Mouse (Mus musculus) frontal cortex, adult 2 months (tissue): ENCODE data around the gene Bcas3. TPM values are rescaled to one million over a fixed set of nuclear protein-coding genes. Genes with fewer than 3 reads are reported as not detected.

Experiments
- DNase-seq, 2 experiments: peaks; one replicate each; pipeline ENCODE4 v3.0.0; 2022; ENCODE audit warnings: low spot score in 1 of 2; ENCODE audit errors: extremely low spot score in 1 of 2
- polyA plus RNA-seq: library from polyadenylated mRNA; depleted of rRNA; stranded (reverse); fragments of >200 nt; gene quantifications from 2 replicates; pipeline ENCODE4 v1.2.3, GENCODE M21; 2012

Gene Bcas3
- polyA plus RNA-seq, 1 experiment: 47.9 TPM

DNA sequence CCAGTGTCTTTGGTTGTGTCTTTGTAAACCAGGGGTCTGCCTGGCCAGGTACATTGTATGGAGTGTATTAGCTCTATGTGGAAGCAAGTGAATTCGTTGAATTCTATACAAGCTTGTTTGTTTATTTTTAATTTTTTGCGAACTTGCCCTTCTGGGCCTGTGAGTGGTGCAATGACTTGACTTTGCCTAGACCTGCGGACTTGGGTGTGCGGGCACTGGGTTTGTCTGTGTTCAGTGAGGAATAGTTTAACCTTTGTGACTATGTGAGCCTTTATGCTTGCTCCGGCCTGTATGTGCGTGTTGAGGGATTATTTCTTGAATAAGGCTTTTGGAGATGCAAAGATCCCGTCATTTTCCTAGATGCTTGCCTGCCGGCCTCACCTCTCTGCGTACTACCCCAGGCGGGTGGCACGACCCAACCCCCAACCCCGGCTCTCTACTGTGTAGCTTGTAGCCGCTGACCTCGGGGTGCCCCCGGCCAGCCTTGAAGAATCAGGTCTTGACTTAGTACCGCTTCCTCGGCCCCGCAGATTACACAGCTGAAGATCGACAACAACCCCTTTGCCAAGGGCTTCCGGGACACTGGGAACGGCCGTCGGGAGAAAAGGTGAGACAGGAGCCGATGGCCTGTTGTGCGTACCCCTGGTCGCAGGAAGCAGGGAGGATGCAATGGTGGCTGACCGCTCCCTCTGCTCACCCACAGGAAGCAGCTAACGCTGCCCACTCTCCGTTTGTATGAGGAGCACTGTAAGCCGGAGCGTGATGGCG lies 483.7 kb downstream of the Bcas3 start:
- no peak for DNase-seq

DNA sequence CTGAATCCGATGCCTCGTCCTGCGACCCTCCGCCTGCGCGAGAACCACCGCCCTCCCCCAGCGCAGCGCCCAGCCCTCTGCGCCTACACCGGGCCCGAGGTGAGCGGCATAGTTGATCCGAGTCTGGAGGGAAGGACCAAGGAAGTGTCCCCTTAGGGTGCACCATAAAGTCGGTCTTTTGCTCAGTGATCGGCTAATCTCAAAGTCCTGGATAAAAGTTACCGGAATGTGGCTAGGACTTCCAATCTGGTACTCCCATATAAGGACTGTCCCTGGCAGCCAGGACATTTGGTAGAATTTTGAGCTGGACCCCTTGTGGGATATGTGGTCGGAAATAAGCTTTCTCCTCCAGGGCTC lies 484.3 kb downstream of the Bcas3 start:
- no peak for DNase-seq

DNA sequence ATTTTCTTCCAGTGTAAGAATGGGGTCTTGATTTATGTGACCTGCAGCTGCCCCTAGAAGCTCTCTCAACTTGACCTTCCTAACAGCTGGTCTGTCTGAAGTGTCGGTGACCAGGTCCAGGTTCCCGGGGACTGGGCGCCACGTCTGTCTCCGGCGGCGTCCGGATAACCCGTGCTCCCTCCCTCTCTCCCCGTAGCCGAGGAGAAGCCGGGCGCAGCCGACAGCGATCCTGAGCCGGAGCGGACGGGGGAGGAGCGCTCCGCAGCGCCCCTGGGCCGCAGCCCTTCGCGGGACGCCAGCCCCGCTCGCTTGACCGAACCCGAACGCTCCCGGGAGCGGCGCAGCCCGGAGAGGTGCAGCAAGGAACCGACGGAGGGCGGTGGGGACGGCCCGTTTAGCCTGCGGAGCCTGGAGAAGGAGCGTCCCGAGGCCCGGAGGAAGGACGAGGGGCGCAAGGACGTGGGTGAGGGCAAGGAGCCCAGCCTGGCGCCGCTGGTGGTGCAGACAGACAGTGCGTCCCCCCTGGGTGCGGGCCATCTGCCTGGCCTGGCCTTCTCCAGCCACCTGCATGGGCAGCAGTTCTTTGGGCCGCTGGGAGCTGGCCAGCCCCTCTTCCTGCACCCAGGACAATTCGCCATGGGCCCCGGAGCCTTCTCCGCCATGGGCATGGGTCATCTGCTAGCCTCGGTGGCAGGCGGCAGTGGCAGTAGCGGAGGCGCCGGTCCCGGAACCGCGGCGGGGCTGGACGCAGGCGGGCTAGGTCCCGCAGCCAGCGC lies 484.9 kb downstream of the Bcas3 start:
- no peak for DNase-seq

DNA sequence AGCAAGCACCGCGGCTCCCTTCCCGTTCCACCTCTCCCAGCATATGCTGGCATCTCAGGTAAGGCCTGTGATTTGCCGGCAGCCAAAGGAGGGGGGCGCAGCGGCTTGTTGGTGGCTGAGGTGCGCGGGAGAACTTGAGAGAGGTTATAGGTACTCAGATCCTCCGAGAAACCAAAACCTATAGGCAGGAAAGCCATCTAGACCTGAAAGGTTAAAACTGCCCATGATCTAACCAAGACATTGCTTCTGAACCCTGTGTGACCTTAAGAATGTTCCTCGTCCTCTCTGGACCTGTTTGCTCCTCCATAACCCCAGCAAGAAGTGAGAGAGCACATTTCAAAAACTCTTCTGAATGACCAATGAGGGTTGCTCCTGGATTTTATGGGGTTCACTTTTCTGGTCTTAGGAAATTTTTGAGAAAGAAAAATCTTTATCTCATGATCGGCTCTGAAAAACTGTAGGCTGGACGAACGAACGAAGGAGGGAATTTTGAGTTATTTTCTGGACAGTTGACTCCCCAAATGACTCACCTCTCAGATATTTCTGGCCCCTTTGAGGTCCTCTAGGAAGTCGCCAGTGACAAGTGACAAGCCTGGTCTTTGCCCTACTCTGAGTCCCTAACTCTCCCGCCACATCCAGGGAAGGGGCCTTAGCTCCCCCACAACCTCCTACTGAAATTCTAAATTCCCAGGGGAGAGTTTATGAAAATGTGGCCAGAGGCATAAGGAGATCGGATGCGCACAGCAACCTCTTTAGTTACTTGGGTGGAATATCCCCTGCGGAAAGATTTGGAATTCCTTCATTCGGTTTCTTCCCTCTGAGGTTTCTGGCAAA lies 485.7 kb downstream of the Bcas3 start:
- no peak for DNase-seq

DNA sequence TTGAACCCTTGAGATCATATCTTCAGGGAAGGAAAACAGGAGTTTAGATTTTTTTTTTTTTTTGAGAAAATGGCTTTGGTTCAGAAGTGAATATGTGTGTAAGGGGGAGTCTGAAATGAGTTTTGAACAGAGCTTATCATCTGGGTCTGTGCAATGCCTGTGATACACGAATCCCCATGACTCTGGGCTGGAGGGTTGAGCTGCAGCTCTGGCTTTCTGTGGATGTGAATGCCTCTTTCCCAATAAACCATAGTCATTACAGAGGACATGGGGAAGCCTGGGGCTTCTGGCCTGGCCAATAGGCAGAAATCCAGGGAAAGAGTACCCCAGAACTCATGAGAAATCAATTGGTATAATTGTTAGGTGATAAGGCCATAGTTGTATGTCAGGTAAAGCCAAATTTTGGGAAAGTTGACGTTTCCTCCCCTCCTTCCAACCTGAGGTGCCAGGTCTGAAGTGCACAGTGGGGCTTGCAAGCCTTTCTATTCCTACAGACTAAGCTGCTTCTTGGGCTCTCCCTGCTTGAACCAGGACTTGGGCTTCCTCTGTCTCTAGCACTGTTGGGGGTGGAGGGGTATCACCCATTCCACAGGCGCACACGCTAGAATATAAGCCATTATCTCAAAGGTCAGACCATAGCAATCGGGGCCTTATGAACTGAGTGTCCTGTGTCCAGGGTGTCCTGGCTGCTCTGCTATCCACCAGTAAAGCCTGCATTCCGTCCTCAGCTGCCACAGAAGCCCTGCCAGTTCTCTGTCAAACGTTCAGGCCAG lies 486.5 kb downstream of the Bcas3 start:
- no peak for DNase-seq

DNA sequence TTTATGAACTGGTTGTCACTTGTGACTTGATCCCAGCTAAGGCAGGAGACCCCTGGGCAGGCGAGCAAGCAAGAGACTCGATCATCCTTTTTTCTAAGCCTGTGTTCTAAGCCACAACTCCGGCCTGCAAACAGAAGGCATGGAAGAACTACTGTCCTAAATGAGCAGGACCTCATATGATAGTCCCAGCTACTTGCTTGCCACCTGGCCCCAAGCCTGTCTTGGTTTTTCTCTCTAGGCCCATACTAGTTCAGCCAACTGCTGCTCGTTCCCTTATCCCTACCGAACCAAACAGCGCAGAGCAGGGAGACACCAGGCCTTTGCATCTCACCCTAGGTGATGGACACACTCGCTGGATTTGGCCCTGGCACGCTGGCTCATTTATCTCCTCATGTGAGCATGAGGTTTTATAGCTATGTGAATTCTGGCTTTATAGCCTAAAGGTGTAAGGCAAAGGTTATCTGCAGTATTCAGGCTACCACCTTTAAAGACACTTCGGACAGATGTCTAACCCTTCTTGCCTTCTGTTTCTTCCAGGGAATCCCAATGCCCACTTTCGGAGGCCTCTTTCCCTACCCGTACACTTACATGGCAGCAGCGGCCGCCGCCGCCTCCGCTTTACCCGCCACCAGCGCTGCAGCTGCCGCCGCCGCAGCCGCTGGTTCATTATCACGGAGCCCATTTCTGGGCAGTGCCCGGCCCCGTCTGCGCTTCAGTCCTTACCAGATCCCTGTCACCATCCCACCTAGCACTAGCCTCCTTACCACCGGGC lies 487.2 kb downstream of the Bcas3 start:
- no peak for DNase-seq

DNA sequence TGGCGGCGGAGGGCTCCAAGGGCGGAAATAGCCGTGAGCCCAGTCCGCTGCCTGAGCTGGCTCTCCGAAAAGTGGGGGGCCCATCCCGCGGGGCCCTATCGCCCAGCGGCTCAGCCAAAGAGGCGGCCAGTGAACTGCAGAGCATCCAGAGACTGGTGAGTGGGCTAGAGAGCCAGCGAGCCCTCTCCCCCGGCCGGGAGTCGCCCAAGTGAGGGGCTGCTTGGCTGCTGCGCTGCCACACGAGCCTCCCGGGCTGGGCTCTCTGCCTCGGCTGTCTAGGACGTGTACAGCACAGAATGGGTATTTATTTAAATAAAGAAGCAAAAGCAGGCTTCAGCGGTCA lies 487.8 kb downstream of the Bcas3 start:
- no peak for DNase-seq

DNA sequence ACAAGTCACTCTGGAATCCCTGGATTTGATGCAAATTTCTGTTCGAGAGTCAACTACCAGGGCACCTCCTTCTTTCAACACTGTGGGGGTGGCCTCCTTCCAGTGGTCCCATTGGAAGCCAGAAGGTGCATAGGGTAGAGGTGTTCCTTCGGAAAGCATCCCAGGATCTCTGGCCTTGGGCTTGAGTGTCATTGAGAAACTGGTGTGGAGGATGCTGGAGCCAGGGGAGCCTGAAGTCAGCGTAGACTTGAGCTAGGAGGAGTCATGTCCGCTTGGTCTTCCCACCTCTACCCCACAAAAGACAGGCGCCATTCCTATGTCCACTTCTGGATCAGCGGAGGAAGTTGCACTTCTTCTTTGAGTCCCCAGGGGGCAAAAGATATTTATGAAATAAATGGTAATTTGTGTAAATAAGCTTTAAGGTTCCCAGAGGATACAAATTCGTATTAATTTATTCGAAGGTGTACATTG lies 488.3 kb downstream of the Bcas3 start:
- DNase-seq: no peak

DNA sequence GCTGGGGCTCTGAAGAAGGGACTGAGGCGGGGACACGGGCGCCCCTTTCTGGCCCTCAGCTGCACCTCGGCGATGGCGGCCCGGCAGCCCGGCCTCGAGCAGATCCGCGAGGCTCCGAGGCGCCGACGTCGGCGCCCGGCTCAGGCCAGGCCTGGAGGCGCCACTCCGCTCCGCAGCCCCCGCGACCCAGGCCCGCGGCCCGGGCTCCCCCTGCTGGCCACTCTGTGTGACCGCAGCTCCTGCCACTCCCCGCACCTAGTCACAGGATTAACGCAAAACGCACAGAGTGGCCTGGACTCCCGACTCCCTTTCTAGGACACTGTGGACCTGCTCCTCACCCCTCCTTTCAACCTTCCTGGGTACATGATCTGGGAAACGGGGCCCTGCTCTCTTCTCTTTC lies 489.0 kb downstream of the Bcas3 start:
- peak in 1 of 2 experiments; percentile 45 for DNase-seq

DNA sequence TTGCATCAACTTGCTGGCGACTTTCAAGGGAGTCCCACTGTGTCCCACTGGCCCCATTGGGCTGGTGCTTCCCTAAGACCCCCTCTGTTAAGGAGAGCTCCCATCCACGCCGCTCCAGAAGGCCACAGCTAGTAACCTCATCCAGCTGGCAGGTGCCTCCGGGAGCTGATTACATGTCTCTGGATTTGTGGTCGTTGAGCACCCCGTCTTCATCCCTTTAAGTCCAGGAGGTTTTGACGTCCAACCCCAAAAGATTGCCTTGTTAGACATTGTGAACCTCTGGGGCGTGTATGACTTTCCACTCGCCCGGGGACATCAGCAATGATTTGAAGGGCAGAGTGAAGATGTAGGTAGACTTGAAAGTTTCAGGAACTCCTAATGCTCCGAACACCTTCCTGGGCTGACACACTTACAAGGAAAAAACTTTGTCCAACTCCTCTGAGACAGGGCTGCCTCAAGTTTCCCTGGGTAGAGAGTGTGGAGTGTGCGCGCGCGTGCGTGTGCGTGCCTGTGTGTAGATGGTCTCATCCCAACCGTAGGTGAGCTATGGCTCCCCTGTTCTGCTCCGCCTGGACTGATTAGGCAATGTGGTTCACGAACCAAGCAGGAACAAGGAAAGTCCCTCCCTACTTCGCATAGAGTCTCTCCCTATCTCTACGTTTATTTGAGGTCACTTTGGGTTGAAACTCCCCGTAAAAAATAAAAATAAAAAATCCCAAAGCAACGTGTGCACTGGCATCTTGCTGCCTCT lies 489.8 kb downstream of the Bcas3 start:
- DNase-seq: no peak

DNA sequence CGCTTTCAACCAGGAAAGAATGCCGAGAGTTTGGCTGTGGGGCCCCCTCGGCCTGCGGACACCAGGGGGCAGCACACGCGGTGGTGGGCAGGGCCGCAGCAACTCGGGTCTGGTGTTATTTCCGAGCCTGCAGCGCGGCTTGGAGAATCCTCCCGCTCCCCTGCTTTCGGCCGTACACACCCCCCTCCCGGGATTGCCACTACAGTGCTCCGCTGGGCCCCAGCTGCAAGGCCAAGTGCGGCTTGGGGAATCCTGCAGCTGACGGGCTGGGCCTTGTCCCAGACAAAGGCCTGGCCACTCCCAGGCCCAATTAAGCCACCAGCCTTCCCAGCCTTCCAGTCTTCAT lies 490.4 kb downstream of the Bcas3 start:
- no peak for DNase-seq

DNA sequence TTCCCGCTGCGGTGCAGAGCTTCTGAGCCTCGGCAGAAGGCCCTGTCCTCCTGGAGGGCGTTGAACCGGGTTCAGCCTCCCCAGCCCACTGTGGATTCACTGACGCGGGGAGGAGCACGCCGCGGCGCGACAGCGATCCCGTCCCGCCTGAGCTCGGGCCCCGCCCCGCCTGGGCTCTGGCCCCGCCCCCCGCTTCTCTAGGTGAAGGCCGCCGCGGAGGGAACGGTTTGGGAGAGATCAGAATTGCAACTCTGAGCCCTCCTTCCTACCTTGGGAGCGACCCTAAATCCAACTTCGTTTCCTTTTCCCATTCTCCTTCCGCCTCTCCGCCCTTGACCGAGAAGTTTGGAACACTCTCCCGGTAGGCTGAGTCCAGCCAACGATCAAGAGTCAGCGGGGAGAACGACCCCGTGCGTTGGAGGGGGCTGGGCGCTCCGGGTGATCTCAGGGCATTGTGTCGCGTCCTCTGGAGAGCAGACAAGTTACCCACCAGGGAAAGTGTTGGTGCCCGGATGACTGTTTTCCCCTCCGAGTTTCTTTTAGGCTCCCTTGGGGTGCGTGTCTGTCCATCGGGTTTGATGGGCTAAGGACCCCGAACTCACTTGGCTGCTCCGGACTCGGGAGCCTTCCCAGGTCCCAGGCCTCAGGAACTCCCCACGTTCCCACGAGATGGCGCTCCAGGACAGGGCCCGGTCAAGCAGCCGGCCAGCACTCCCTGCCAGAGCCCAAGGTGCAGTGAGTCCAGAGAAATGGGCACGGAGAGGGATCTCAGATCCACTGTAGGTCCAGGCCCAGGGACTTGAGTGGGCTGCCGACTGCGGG lies 491.4 kb downstream of the Bcas3 start:
- peak in 1 of 2 experiments; percentile 80 for DNase-seq

DNA sequence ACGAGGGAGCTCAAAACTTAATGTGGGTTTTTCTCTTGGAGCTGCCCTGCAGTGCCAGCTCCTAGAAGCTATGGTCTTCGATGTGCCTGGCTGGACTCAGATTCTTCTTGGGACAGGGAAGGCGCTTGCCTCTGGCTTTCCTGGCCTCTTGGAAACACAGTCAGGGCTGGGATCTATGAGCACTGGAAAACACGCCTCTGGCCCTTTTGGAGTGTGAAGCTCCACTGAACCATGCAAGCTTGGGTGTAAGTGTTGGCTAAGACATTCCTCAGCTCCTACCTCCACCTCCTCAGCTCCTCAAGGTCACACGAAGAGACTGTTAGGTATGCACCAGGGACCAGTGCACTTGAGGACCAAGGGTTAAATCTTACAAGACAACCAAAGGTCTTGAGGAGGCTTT lies 492.0 kb downstream of the Bcas3 start:
- DNase-seq: no peak

DNA sequence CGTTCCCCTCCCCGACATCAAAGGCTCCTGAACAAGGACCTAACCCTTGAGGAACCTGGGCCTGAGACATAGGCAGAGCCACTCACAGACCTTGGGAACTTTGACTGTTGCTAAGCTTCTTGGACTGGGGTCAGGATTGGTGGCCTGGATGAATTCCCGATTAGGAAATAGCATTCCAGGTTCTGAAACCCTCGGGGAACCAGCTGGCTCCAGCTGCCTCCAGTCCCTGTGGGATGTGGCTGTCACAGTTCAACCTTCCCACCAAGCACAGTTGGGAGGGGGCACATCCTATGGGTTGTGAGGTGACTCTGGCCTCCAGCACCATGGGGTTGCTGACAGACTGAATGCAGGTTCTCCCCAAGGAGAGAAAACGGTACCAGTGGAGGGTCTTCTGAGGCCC lies 493.0 kb downstream of the Bcas3 start:
- no peak for DNase-seq

DNA sequence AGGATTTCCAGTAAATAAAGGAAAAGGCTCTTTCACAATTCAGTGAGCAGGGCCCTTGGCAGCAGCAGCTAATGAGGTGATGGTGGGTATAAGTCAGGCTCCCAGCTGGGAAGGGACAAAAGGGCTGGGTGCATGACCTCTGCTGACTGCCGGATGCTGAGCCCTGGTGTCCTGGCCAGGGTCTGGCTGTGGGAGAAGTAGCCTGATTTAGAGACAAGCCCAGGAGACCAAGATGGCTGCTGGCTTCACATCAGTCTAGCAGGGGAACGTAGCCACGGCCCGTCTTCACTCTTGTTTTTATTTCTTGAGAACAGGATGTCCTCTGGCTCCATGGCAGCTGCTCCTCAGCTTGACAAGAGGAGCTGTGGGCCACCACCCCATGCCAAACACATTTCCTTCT lies 493.5 kb downstream of the Bcas3 start:
- DNase-seq: no peak

DNA sequence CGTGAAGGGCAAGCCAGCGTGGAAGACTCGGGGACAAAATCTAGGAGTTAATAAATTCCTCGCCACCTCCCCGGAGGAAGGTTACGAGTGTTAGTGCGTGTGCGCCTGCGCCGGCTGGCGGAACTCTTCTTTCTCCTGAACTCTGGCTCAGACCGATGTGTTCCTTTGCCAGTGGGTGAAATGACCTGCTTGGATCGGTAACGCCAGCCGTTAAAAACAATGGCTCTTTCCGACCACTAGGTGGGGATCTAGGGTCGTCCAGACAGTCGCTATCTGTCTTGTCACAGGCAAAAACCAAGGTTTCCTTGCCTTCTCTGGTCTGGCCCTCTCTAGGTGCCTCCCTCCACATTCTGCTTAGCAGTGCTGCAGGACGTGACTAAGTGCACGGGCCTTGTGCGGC lies 496.1 kb downstream of the Bcas3 start:
- DNase-seq: peak; percentile 36 to 77

DNA sequence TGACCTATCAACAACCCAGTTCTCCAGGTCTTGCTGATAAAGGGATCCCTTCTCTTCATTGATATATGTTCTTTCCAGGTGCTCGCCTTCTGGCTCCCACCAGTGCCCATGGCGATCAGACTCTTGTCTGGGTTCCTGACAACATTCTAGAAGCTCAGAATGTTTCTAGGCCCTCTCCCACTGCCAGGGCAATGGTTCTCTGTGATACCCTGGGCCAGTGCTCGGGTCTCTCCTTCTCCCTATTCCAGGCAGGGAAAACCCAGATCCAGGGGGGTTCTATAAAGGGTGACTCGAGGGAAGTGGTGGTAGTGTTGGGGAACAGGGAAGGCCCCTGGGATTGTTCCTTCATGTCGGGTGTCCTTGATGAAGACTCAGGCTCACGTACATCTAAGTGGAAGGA lies 497.3 kb downstream of the Bcas3 start, which contains the start of gene Gm11444:
TSS of gene Gm11444 (minus strand) at position 101 of the 400 bp plus-strand sequence.
- no peak for DNase-seq

DNA sequence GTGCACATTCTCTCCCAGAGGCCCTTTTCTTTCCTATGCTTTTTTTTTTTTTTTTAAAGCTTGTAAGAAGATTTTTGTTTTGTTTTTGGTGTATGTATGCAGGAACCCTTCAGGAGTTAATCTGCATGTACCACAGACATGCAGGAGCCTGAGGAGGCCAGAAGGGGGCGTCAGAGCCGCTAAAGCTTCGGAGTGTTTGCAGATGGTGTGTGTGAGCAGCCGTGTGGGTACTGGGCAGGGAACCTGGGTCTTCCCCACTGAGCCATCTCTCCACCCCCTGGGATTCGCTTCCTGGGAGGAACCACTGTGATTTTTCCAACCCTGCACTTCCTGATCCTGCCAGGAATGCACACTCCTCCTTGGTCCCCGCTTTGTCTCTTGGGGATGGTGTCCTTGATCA lies 497.8 kb downstream of the Bcas3 start:
- no peak for DNase-seq
